Mouse (Mus musculus): Measurements from ENCODE around the gene Gm20388. TPM values are rescaled to one million over a fixed set of nuclear protein-coding genes. Genes with fewer than 3 reads are reported as not detected.
A peak's percentile ranks its signal among the peaks of the same experiment; 100 is the strongest.

Gm20388 gene
- polyA plus RNA-seq, 1 experiment from 2014 or later, result 5.5 TPM

- no peak for ATAC-seq (ENCODE audit: borderline replicate concordance, extremely low read depth, low FRiP score, low TSS enrichment)
- 86% methylated on average over 7 of the region's 7 CpGs for WGBS
- Histone ChIP-seq H3K4me2 (no peak overlapping the region), H3K27ac (no peak overlapping the region), H3K4me1 (peaks cover 42% of the 10 kb centered on the region), H3K36me3 (no peaks in the 10 kb centered on the region), H3K4me3 (no peak overlapping the region), H3K9ac (no peak overlapping the region), H3K9me3 (no peaks in the 10 kb centered on the region), H3K27me3 (no peaks in the 10 kb centered on the region)
Measured at GRCm38 (mm10) chr8:120747286-120747685, 836.6 kb downstream of the Gm20388 start.

- Histone ChIP-seq H3K9me3 (no peaks in the 10 kb centered on the region), H3K9ac (no peak overlapping the region), H3K36me3 (no peaks in the 10 kb centered on the region), H3K27me3 (no peaks in the 10 kb centered on the region), H3K27ac (0 out of 2 replicates have a peak overlapping the region, but pooled peaks have one; percentile 17), H3K4me2 (no peak overlapping the region), H3K4me1 (peaks cover 21% of the 10 kb centered on the region), H3K4me3 (no peak overlapping the region)
- ATAC-seq (ENCODE audit: borderline replicate concordance, extremely low read depth, low FRiP score, low TSS enrichment), result no peak
- 73% methylated on average over 9 of the region's 9 CpGs for WGBS
Measured at GRCm38 (mm10) chr8:120750616-120751015, 840.0 kb downstream of the Gm20388 start.

- ATAC-seq (ENCODE audit: borderline replicate concordance, extremely low read depth, low FRiP score, low TSS enrichment), result peak; percentile 16; the same call in 1 of the 2 replicates
- Histone ChIP-seq H3K9ac (no peak overlapping the region; the same call in 1 of the 2 replicates), H3K9me3 (no peaks in the 10 kb centered on the region), H3K4me3 (peak overlapping the region; percentile 11; the same call in 1 of the 2 replicates), H3K36me3 (no peaks in the 10 kb centered on the region), H3K4me1 (peaks cover 29% of the 10 kb centered on the region), H3K27ac (peak overlapping the region; percentile 81), H3K27me3 (no peaks in the 10 kb centered on the region), H3K4me2 (peak overlapping the region; percentile 33)
- WGBS, result 63% methylated on average over 21 of the region's 21 CpGs
Measured at GRCm38 (mm10) chr8:120751226-120752081, 840.8 kb downstream of the Gm20388 start.

- H3K27me3 ChIP-seq, result no peaks in the 10 kb centered on the region
- no peaks in the 10 kb centered on the region for H3K9me3 ChIP-seq
- H3K4me1 ChIP-seq, result peaks cover 29% of the 10 kb centered on the region
- H3K9ac ChIP-seq, result no peak overlapping the region; the same call in 1 of the 2 replicates
- ATAC-seq (ENCODE audit: borderline replicate concordance, extremely low read depth, low FRiP score, low TSS enrichment), result peak; percentile 79
- no peaks in the 10 kb centered on the region for H3K36me3 ChIP-seq
- H3K4me3 ChIP-seq, result peak overlapping the region; percentile 11; the same call in 1 of the 2 replicates
- WGBS, result 2% methylated on average over 12 of the region's 12 CpGs
- peak overlapping the region; percentile 33 for H3K4me2 ChIP-seq
- peak overlapping the region; percentile 81 for H3K27ac ChIP-seq
Measured at GRCm38 (mm10) chr8:120752082-120752452, 841.4 kb downstream of the Gm20388 start.

GRCm38 (mm10) chr8:120753476-120753875 lies 842.8 kb downstream of the Gm20388 start:
- Histone ChIP-seq H3K27me3 (no peaks in the 10 kb centered on the region), H3K4me1 (peaks cover 29% of the 10 kb centered on the region), H3K9me3 (no peaks in the 10 kb centered on the region), H3K4me2 (no peak overlapping the region), H3K36me3 (no peaks in the 10 kb centered on the region), H3K4me3 (no peak overlapping the region), H3K27ac (no peak overlapping the region), H3K9ac (no peak overlapping the region)
- 94% methylated on average over 21 of the region's 22 CpGs for WGBS
- ATAC-seq (ENCODE audit: borderline replicate concordance, extremely low read depth, low FRiP score, low TSS enrichment), result no peak

GRCm38 (mm10) chr8:120755306-120756297 lies 845.0 kb downstream of the Gm20388 start:
- no peak for ATAC-seq (ENCODE audit: borderline replicate concordance, extremely low read depth, low FRiP score, low TSS enrichment)
- Histone ChIP-seq H3K4me2 (no peak overlapping the region), H3K9me3 (no peaks in the 10 kb centered on the region), H3K27me3 (no peaks in the 10 kb centered on the region; the same call in 1 of the 2 replicates), H3K27ac (no peak overlapping the region), H3K36me3 (no peaks in the 10 kb centered on the region), H3K9ac (no peak overlapping the region), H3K4me1 (peaks cover 29% of the 10 kb centered on the region), H3K4me3 (no peak overlapping the region)
- 49% methylated on average over 19 of the region's 19 CpGs for WGBS

GRCm38 (mm10) chr8:120758005-120758404 lies 847.4 kb downstream of the Gm20388 start:
- Histone ChIP-seq H3K4me2 (no peak overlapping the region), H3K27ac (no peak overlapping the region), H3K9me3 (no peaks in the 10 kb centered on the region), H3K36me3 (no peaks in the 10 kb centered on the region), H3K27me3 (no peaks in the 10 kb centered on the region; the same call in 1 of the 2 replicates), H3K9ac (no peak overlapping the region), H3K4me1 (peaks cover 12% of the 10 kb centered on the region; the same call in 1 of the 2 replicates), H3K4me3 (no peak overlapping the region)
- WGBS, result 56% methylated on average over 4 of the region's 4 CpGs
- ATAC-seq (ENCODE audit: borderline replicate concordance, extremely low read depth, low FRiP score, low TSS enrichment), result no peak

- Histone ChIP-seq H3K9me3 (no peaks in the 10 kb centered on the region), H3K4me3 (no peak overlapping the region), H3K27me3 (no peaks in the 10 kb centered on the region; the same call in 1 of the 2 replicates), H3K27ac (no peak overlapping the region), H3K4me2 (no peak overlapping the region), H3K4me1 (peaks cover 12% of the 10 kb centered on the region; the same call in 1 of the 2 replicates), H3K36me3 (no peaks in the 10 kb centered on the region), H3K9ac (no peak overlapping the region)
- 78% methylated on average over 6 of the region's 6 CpGs for WGBS
- no peak for ATAC-seq (ENCODE audit: borderline replicate concordance, extremely low read depth, low FRiP score, low TSS enrichment)
Measured at GRCm38 (mm10) chr8:120759847-120760246, 849.2 kb downstream of the Gm20388 start.

- Histone ChIP-seq H3K4me3 (no peak overlapping the region), H3K4me2 (no peak overlapping the region), H3K9ac (no peak overlapping the region), H3K36me3 (no peaks in the 10 kb centered on the region), H3K4me1 (peaks cover 8% of the 10 kb centered on the region; the same call in 1 of the 2 replicates), H3K9me3 (no peaks in the 10 kb centered on the region), H3K27ac (no peak overlapping the region), H3K27me3 (peaks cover 2% of the 10 kb centered on the region; the same call in 1 of the 2 replicates)
- 74% methylated on average over 19 of the region's 19 CpGs for WGBS
- no peak for ATAC-seq (ENCODE audit: borderline replicate concordance, extremely low read depth, low FRiP score, low TSS enrichment)
Measured at GRCm38 (mm10) chr8:120760341-120761215, 849.9 kb downstream of the Gm20388 start.

- H3K9ac ChIP-seq, result no peak overlapping the region
- ATAC-seq (ENCODE audit: borderline replicate concordance, extremely low read depth, low FRiP score, low TSS enrichment), result no peak
- 50% methylated on average over 5 of the region's 5 CpGs for WGBS
Measured at GRCm38 (mm10) chr8:120763267-120763666, 852.6 kb downstream of the Gm20388 start.

GRCm38 (mm10) chr8:120764638-120765037 lies 854.0 kb downstream of the Gm20388 start:
- no peaks in the 10 kb centered on the region for H3K36me3 ChIP-seq
- no peak; the same call in 1 of the 2 replicates for ATAC-seq (ENCODE audit: borderline replicate concordance, extremely low read depth, low FRiP score, low TSS enrichment)
- no peaks in the 10 kb centered on the region for H3K9me3 ChIP-seq
- no peak overlapping the region for H3K4me2 ChIP-seq
- H3K27ac ChIP-seq, result no peak overlapping the region
- H3K9ac ChIP-seq, result no peak overlapping the region
- peaks cover 4% of the 10 kb centered on the region; the same call in 1 of the 2 replicates for H3K27me3 ChIP-seq
- no peaks in the 10 kb centered on the region for H3K4me1 ChIP-seq
- H3K4me3 ChIP-seq, result no peak overlapping the region

More at GRCm38 (mm10) chr8:120763267-120763666, 852.6 kb downstream of the Gm20388 start:
- H3K4me3 ChIP-seq, result no peak overlapping the region
- H3K27me3 ChIP-seq, result peaks cover 4% of the 10 kb centered on the region; the same call in 1 of the 2 replicates
- H3K36me3 ChIP-seq, result no peaks in the 10 kb centered on the region
- H3K9me3 ChIP-seq, result no peaks in the 10 kb centered on the region
- no peak overlapping the region for H3K4me2 ChIP-seq
- no peaks in the 10 kb centered on the region for H3K4me1 ChIP-seq
- no peak overlapping the region for H3K27ac ChIP-seq

All from lung, embryonic 15.5 days (tissue).